Mouse (Mus musculus) heart, embryonic 13.5 days (tissue): Measurements from ENCODE around the gene Fos. TPM values are rescaled to one million over a fixed set of nuclear protein-coding genes. Genes with fewer than 3 reads are reported as not detected.

ENCODE experiments used
- ATAC-seq: fragments of 200-750 bp; cut with Nextera tagmentation; 2 replicates; pipeline ENCODE4 v1.8.0; 2017; ENCODE audit warnings: moderate TSS enrichment; ENCODE audit not compliant: insufficient number of reproducible peaks, low FRiP score, low TSS enrichment; ENCODE audit errors: extremely low read depth
- H3K27ac ChIP-seq: fragments of 300-500 bp; sonication (generic); replicated peaks from 2 replicates; pipeline ENCODE4 v1.5.1; 2015; ENCODE audit warnings: moderate library complexity, mild to moderate bottlenecking, inconsistent platforms
- H3K27me3 ChIP-seq: fragments of 300-500 bp; sonication (generic); replicated peaks from 2 replicates; pipeline ENCODE4 v1.6.1; 2015; ENCODE audit warnings: mild to moderate bottlenecking, inconsistent platforms
- H3K36me3 ChIP-seq: fragments of 300-500 bp; sonication (generic); 2 replicates; pipeline ENCODE4 v1.6.1; 2015; ENCODE audit warnings: mild to moderate bottlenecking, inconsistent platforms
- H3K4me1 ChIP-seq: fragments of 300-500 bp; sonication (generic); 2 replicates; pipeline ENCODE4 v1.6.1; 2015; ENCODE audit warnings: inconsistent platforms
- H3K4me2 ChIP-seq: fragments of 300-500 bp; sonication (generic); 2 replicates; pipeline ENCODE4 v1.6.1; 2015; ENCODE audit warnings: inconsistent platforms, mild to moderate bottlenecking, moderate library complexity
- H3K4me3 ChIP-seq: fragments of 300-500 bp; sonication (generic); 2 replicates; pipeline ENCODE4 v1.5.1; 2015; ENCODE audit warnings: moderate library complexity, mild to moderate bottlenecking, inconsistent platforms
- H3K9ac ChIP-seq: fragments of 300-500 bp; sonication (generic); 2 replicates; pipeline ENCODE4 v1.6.1; 2015; ENCODE audit warnings: inconsistent platforms, mild to moderate bottlenecking, moderate library complexity
- H3K9me3 ChIP-seq: fragments of 300-500 bp; sonication (generic); 2 replicates; pipeline ENCODE4 v1.6.1; 2016; ENCODE audit warnings: inconsistent platforms
- WGBS: fragments of 180-500 bp; shearing (Covaris S2); methylation state at CpG from one replicate; pipeline ENCODE4 v1.1.7; 2015; ENCODE audit warnings: mixed read lengths; 5-methylcytosine and 5-hydroxymethylcytosine counted together
- polyA plus RNA-seq: library from polyadenylated mRNA; unstranded; fragments of >200 nt; fragmentation: Nextera tagmentation; extraction: Ambion mirVana; gene quantifications from 2 replicates; pipeline ENCODE4 v1.2.1, GENCODE M21; 2015

Fos gene
- 5.1 and 5.4 TPM in 2 replicates for polyA plus RNA-seq

DNA sequence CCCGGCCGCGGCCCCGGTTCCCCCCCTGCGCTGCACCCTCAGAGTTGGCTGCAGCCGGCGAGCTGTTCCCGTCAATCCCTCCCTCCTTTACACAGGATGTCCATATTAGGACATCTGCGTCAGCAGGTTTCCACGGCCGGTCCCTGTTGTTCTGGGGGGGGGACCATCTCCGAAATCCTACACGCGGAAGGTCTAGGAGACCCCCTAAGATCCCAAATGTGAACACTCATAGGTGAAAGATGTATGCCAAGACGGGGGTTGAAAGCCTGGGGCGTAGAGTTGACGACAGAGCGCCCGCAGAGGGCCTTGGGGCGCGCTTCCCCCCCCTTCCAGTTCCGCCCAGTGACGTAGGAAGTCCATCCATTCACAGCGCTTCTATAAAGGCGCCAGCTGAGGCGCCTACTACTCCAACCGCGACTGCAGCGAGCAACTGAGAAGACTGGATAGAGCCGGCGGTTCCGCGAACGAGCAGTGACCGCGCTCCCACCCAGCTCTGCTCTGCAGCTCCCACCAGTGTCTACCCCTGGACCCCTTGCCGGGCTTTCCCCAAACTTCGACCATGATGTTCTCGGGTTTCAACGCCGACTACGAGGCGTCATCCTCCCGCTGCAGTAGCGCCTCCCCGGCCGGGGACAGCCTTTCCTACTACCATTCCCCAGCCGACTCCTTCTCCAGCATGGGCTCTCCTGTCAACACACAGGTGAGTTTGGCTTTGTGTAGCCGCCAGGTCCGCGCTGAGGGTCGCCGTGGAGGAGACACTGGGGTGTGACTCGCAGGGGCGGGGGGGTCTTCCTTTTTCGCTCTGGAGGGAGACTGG, at the start of gene Fos:
Fos (plus strand) TSS at position 410 of the 817 bp plus-strand sequence.
- peak within 1 kb of the TSS; percentile 98 for H3K4me2 ChIP-seq
- ATAC-seq: peak; percentile 78
- H3K27ac ChIP-seq: peak within 1 kb of the TSS; percentile 89
- H3K4me1 ChIP-seq: peaks cover 38% of the 10 kb centered on the region
- WGBS: under 1% methylated on average over 56 of the region's 56 CpGs
- no peaks in the 10 kb centered on the region for H3K9me3 ChIP-seq
- peak within 1 kb of the TSS; percentile 63 for H3K4me3 ChIP-seq
- peaks cover 9% of the 10 kb centered on the region; the same call in 1 of the 2 replicates for H3K36me3 ChIP-seq
- peak within 1 kb of the TSS; percentile 86 for H3K9ac ChIP-seq
- peaks cover 11% of the 10 kb centered on the region for H3K27me3 ChIP-seq

DNA sequence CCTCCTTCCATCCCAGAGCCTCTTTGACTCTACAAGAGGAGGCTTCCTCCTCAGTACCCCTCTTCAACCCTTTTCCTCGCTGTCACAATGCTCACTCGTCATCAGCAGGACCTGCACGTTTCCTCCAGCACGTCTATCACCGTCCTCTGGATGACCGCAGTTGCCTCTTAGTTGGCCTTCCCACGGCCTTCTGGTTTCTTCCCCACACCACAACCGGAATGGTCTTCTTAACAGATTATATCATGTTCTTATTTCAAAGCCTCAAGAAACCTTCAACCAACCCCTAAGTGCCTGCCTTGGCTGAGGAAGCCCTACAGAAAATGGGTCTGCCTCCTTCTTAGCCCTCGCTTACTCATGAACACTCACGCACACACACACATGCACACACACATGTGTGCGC, 48.0 kb upstream of the Fos start:
- H3K36me3 ChIP-seq: no peaks in the 10 kb centered on the region
- 60% methylated on average over 11 of the region's 11 CpGs for WGBS
- no peaks in the 10 kb centered on the region for H3K27me3 ChIP-seq
- H3K4me2 ChIP-seq: no peak overlapping the region
- peaks cover 40% of the 10 kb centered on the region for H3K4me1 ChIP-seq
- H3K27ac ChIP-seq: no peak overlapping the region
- H3K4me3 ChIP-seq: no peak overlapping the region
- H3K9me3 ChIP-seq: no peaks in the 10 kb centered on the region
- no peak for ATAC-seq
- no peak overlapping the region for H3K9ac ChIP-seq

DNA sequence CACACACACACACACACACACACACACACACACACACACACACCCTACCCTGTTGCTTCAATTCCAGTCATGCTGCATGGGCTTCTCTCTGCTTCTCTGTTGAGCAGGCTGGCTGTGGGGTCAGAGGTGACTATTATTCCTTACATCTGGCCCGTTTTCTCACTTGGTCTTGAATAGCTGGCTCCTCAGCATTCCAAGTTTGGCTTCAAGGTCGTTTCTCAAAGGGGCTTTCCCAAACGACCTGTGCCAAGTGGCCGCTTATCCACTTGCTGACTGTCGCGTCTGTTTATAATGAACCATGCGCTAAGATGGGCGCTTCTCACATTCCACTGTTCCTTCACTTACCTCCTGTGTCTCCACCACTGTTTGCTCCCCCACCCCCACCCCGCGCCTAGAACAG, 47.6 kb upstream of the Fos start:
- peaks cover 36% of the 10 kb centered on the region for H3K4me1 ChIP-seq
- no peaks in the 10 kb centered on the region for H3K27me3 ChIP-seq
- no peak overlapping the region for H3K4me2 ChIP-seq
- ATAC-seq: no peak
- no peaks in the 10 kb centered on the region for H3K36me3 ChIP-seq
- 40% methylated on average over 10 of the region's 10 CpGs for WGBS
- no peaks in the 10 kb centered on the region for H3K9me3 ChIP-seq
- no peak overlapping the region for H3K9ac ChIP-seq
- no peak overlapping the region for H3K4me3 ChIP-seq
- no peak overlapping the region for H3K27ac ChIP-seq

DNA sequence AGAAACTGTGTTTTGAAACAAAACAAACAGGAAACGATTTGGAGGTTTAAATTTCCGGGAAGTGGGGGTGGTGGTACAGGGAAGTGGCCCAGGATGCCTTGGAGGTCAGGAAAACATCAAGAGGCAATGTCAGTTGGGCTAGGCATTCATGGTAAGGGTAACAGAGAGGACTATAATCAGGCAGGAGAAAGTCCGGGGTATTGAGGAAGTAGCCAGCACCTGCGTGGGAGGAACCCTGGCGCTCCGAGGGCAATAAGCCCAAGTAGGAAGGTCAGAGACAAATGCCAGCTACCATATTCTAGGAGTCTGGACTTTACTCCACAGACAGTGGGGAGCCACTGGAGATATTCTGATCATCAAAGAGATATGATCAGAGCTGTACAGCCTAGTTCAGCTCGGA, 45.9 kb upstream of the Fos start:
- Histone ChIP-seq H3K36me3 (no peaks in the 10 kb centered on the region), H3K9me3 (no peaks in the 10 kb centered on the region), H3K4me2 (no peak overlapping the region), H3K4me1 (peaks cover 38% of the 10 kb centered on the region), H3K27me3 (no peaks in the 10 kb centered on the region), H3K27ac (no peak overlapping the region), H3K9ac (no peak overlapping the region), H3K4me3 (no peak overlapping the region)
- ATAC-seq: no peak
- 69% methylated on average over 7 of the region's 7 CpGs for WGBS

DNA sequence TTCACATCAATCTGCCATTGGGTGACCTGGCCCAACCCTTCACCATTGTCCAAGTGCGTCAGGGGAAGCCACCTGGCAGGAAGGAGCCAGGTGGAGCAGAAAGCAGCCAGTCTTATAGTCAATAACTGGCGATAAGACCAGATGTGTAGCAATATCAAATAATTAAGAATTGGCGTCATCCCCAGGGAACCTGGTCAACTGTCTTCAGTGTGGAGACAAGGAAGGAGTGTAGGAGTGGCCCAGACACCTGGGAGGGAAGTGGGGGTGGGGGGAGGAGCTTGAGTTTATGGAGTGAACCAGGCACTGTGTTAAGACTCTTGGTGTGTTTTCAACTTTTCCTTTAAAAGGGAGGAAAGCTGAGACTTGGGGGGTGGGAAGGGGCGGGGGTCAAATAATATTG, 43.7 kb upstream of the Fos start:
- Histone ChIP-seq H3K4me2 (no peak overlapping the region), H3K36me3 (no peaks in the 10 kb centered on the region), H3K9ac (no peak overlapping the region), H3K4me1 (peaks cover 47% of the 10 kb centered on the region), H3K9me3 (no peaks in the 10 kb centered on the region), H3K4me3 (no peak overlapping the region), H3K27me3 (no peaks in the 10 kb centered on the region), H3K27ac (no peak overlapping the region)
- WGBS: 58% methylated on average over 4 of the region's 4 CpGs
- ATAC-seq: no peak

DNA sequence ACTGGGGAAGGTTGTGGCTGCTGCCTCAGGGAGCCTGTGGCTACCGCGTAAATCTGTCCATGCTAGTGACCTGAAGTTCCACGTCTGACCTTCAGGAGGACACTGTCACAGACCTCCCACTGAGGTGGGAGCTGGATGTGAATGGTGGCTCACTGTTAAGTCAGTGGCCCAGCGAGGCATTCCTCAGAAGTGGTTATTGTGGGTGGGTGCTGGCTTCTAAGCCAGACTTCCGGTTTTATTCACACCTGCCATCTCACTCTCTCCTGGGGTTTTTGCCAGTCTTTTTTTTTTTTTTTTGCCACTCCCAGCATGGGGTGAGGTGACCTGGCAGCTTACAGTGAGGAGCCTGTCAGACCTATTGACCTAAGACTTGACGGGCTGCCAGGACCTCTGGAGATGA, 43.3 kb upstream of the Fos start:
- H3K36me3 ChIP-seq: no peaks in the 10 kb centered on the region
- peaks cover 50% of the 10 kb centered on the region for H3K4me1 ChIP-seq
- H3K4me3 ChIP-seq: no peak overlapping the region
- no peaks in the 10 kb centered on the region for H3K9me3 ChIP-seq
- no peak for ATAC-seq
- no peak overlapping the region for H3K4me2 ChIP-seq
- H3K27ac ChIP-seq: no peak overlapping the region
- no peaks in the 10 kb centered on the region for H3K27me3 ChIP-seq
- H3K9ac ChIP-seq: no peak overlapping the region
- WGBS: 41% methylated on average over 6 of the region's 6 CpGs

DNA sequence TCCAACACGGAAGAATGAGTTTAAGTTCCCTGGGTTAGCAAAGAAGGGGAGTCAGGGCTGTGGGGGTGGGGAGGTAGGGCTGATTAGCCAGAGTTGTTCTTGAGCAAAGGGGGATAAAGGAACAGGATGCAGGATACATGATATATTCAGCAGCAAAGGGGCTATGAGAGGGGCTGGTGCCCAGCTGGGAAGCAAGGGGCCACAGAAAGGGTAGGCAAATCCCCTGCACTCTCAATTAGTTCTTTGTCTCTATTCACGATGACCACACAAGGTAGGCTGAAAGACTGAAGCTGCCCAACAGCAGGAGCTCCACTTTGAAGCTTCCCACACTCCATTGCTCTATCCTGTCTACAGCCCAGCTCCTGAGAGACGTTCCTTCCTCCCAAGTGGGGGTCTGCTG, 39.8 kb upstream of the Fos start:
- WGBS: 38% methylated on average over 3 of the region's 3 CpGs

DNA sequence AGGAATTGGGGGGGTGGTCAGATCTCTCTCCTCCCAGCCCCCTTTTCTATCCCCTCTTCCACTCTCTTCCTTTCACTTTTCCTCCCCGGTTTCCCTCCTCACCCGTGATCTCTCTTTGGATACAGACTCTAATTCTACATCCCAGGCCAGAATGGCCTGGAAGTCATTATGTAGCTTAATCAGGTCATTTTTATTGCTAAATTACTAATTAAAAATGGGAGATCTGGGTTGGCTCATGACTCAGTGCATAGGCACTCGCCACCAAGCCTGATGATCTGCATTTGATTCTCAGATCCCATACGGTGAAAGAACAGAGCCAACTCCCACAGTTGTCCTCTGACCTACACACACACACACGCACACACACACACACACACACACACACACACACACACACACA, 39.2 kb upstream of the Fos start:
- H3K27ac ChIP-seq: peak overlapping the region; percentile 96
- peaks cover 64% of the 10 kb centered on the region for H3K4me1 ChIP-seq
- 0 out of 2 replicates have a peak overlapping the region, but pooled peaks have one; percentile 8 for H3K4me2 ChIP-seq
- 0 out of 2 replicates have a peak overlapping the region, but pooled peaks have one; percentile 72 for H3K9ac ChIP-seq
- H3K4me3 ChIP-seq: no peak overlapping the region
- no peaks in the 10 kb centered on the region for H3K36me3 ChIP-seq
- 64% methylated on average over 5 of the region's 5 CpGs for WGBS
- H3K9me3 ChIP-seq: no peaks in the 10 kb centered on the region
- H3K27me3 ChIP-seq: no peaks in the 10 kb centered on the region
- ATAC-seq: no peak

More for the DNA sequence above, 39.8 kb upstream of the Fos start:
- H3K4me3 ChIP-seq: no peak overlapping the region
- H3K9ac ChIP-seq: 0 out of 2 replicates have a peak overlapping the region, but pooled peaks have one; percentile 21
- no peaks in the 10 kb centered on the region for H3K27me3 ChIP-seq
- peaks cover 67% of the 10 kb centered on the region for H3K4me1 ChIP-seq
- no peaks in the 10 kb centered on the region for H3K9me3 ChIP-seq
- H3K27ac ChIP-seq: peak overlapping the region; percentile 96; the same call in 1 of the 2 replicates
- no peak overlapping the region for H3K4me2 ChIP-seq
- ATAC-seq: no peak
- no peaks in the 10 kb centered on the region for H3K36me3 ChIP-seq

DNA sequence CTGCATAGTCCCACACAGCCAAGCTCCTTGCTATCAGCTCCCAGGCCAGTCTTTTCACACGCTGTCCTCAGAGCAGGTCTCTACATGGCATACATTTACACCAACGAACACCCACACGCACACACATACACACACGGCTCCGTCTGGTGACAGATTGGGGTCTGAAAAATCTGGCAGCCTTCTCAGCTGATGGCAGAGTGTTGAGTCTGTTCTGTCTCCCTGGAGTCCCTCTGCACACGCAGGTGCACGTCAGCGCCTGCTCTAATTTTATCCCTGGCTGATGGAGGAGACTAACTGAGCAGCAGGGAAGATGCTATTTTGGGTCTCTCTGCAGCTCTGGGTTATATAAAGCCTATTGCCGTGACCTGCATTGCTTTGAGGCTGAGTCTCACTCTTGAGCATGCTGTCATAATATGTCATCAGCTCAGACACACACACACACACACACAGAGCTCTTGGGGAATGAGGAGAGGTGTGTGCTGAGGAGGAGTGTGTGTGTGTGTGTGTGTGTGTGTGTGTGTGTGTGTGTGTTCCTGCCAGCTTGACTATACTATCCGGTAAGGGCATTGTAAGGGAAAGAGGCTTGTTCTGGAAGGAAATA, 37.6 kb upstream of the Fos start:
- Histone ChIP-seq H3K27ac (peak overlapping the region; percentile 96), H3K4me3 (peak overlapping the region; percentile 24), H3K27me3 (no peaks in the 10 kb centered on the region), H3K4me2 (peak overlapping the region; percentile 62), H3K36me3 (no peaks in the 10 kb centered on the region), H3K4me1 (peaks cover 55% of the 10 kb centered on the region), H3K9me3 (no peaks in the 10 kb centered on the region), H3K9ac (peak overlapping the region; percentile 72)
- ATAC-seq: peak; percentile 81
- 19% methylated on average over 10 of the region's 10 CpGs for WGBS

DNA sequence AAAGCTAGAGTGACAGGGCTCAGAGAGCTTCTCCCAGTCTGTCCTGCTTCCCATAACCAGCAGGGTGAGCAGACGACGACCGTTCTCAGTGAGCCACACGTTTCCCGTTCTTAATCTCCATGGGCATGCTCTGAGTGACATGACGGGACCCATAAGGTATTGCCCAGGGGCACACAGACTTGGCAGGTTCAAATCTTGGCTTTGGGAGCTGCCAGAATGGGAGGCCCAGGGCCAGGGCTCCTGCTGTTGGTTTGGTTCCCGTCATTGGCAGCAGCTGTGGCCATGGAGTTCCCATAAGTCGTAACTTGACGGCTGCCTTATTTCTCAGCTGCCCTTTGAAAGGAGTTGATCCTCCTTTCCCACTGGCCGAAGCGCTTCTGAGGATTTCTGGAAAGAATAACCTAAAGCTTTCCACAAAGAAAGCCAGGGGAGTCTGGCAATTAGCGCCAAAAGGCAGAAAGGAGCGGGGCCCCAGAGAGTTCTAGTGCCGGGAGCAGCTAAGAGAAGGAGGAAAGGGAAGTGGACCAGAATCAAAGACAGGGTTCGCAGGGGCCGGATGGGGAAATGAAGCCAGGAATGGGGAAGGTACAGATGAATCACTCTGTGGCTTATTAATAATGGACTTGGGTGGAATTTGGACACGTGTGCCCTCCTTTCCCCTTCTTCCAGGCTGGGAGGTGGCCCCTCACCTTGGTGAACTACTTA, 36.4 kb upstream of the Fos start:
- 43% methylated on average over 17 of the region's 17 CpGs for WGBS
- 0 out of 2 replicates have a peak overlapping the region, but pooled peaks have one; percentile 4 for H3K4me2 ChIP-seq
- H3K4me3 ChIP-seq: no peak overlapping the region
- ATAC-seq: no peak
- no peaks in the 10 kb centered on the region for H3K36me3 ChIP-seq
- H3K27ac ChIP-seq: peak overlapping the region; percentile 79
- H3K4me1 ChIP-seq: peaks cover 55% of the 10 kb centered on the region
- H3K9ac ChIP-seq: peak overlapping the region; percentile 25; the same call in 1 of the 2 replicates
- H3K27me3 ChIP-seq: no peaks in the 10 kb centered on the region
- H3K9me3 ChIP-seq: no peaks in the 10 kb centered on the region

DNA sequence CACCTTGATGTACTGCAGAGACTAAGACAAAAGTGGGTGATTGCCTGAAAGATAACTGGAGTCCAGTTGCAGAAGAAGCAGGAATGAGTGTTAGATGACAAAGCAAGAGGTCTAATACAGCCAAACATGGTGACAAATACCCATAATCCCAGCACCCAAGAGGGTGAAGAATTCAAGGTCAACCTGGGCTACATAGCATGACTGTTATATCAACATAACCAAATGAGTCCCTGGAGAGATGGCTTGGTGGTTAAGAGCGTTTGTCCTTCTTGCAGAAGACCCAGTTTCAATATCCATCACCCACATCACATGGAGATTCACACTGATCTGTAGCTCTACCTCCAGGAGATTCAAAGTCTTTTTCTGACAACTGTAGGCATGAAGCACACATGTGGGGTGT, 30.2 kb upstream of the Fos start:
- no peak for ATAC-seq

More for the DNA sequence above, 30.2 kb upstream of the Fos start:
- H3K27me3 ChIP-seq: no peaks in the 10 kb centered on the region
- no peaks in the 10 kb centered on the region for H3K9me3 ChIP-seq
- no peak overlapping the region for H3K4me3 ChIP-seq
- 82% methylated on average over 1 of the region's 1 CpGs for WGBS
- H3K27ac ChIP-seq: no peak overlapping the region
- H3K36me3 ChIP-seq: no peaks in the 10 kb centered on the region
- no peak overlapping the region for H3K9ac ChIP-seq
- no peak overlapping the region for H3K4me2 ChIP-seq
- peaks cover 17% of the 10 kb centered on the region for H3K4me1 ChIP-seq
